In genomic region chr11:69918118-69918517, GRCm38 (mm10) we compare ENCODE assay signal across 20 mouse cellular contexts. TPM values are rescaled to one million over a fixed set of nuclear protein-coding genes. Genes with fewer than 3 reads are reported as not detected.
DNase-seq lines count a peak whose midpoint lies in the region; ATAC-seq and TF ChIP-seq lines count a peak whose summit lies in the region.
"Had no signal": no experiment of that assay in that cellular context is flagged by ENCODE, and none has a peak within 500 bp of the region (broad histone marks: within the 10 kb centered on the region; RNA-seq: fewer than 3 reads in every experiment).

No protein-coding gene starts in this region.

- no peak overlapping the region for H3K27ac ChIP-seq in hindbrain, embryonic 10.5 days
- H3K27ac ChIP-seq in hindbrain, embryonic 14.5 days: no peak overlapping the region
- no peak overlapping the region for H3K27ac ChIP-seq in embryonic facial prominence, embryonic 10.5 days (replicated peaks)
- H3K27ac ChIP-seq in liver, embryonic 16.5 days (ENCODE audit: low read length): peak overlapping the region; percentile 99
- no peak overlapping the region for H3K27ac ChIP-seq in layer of hippocampus, adult 2 months
- H3K27ac ChIP-seq: forebrain, embryonic 15.5 days; kidney, embryonic 15.5 days had no signal

- peaks cover 56% of the 10 kb centered on the region for H3K36me3 ChIP-seq in hindbrain, embryonic 10.5 days
- peaks cover 50% of the 10 kb centered on the region for H3K36me3 ChIP-seq in hindbrain, embryonic 14.5 days (replicated peaks; ENCODE audit: control insufficient read depth, insufficient read depth)
- H3K36me3 ChIP-seq in G1E (replicated peaks): peaks cover 71% of the 10 kb centered on the region
- H3K36me3 ChIP-seq in embryonic facial prominence, embryonic 10.5 days (replicated peaks): peaks cover 56% of the 10 kb centered on the region
- H3K36me3 ChIP-seq in liver, embryonic 16.5 days (ENCODE audit: control insufficient read depth, insufficient read depth): peaks cover 38% of the 10 kb centered on the region

- 89% methylated on average over 5 of the region's 5 CpGs for WGBS in hindbrain, embryonic 10.5 days
- 87% methylated on average over 5 of the region's 5 CpGs for WGBS in hindbrain, embryonic 14.5 days
- WGBS in embryonic facial prominence, embryonic 10.5 days: 86% methylated on average over 5 of the region's 5 CpGs
- 63% methylated on average over 5 of the region's 5 CpGs for WGBS in liver, embryonic 16.5 days (ENCODE audit: insufficient replicate concordance)

- no peak for DNase-seq in hindbrain, embryonic 10.5 days (ENCODE audit: low spot score)
- DNase-seq in hindbrain, embryonic 14.5 days (ENCODE audit: low spot score): no peak
- no peak for DNase-seq in G1E (ENCODE audit: low spot score)
- no peak for DNase-seq in embryonic facial prominence, embryonic 10.5 days (ENCODE audit: low spot score)
- no peak for DNase-seq in left cerebral cortex, postnatal 4 days
- no peak for DNase-seq in layer of hippocampus, adult 2 months (ENCODE audit: low spot score in 2 of 2)
- DNase-seq: adrenal gland, postnatal 25 days; cerebellum, adult 11-12 months; cerebellum, postnatal 36 days; heart, postnatal 36 days; lung, adult 18-20 months; lung, postnatal 14 days; right cerebral cortex, adult 18-20 months; thymus, postnatal 25 days had no signal

- H3K9me3 ChIP-seq in hindbrain, embryonic 10.5 days: no peaks in the 10 kb centered on the region
- H3K9me3 ChIP-seq in hindbrain, embryonic 14.5 days (ENCODE audit: control insufficient read depth, low read length): no peaks in the 10 kb centered on the region
- H3K9me3 ChIP-seq in G1E (replicated peaks): no peaks in the 10 kb centered on the region
- no peaks in the 10 kb centered on the region for H3K9me3 ChIP-seq in embryonic facial prominence, embryonic 10.5 days
- no peaks in the 10 kb centered on the region for H3K9me3 ChIP-seq in liver, embryonic 16.5 days (replicated peaks; ENCODE audit: control insufficient read depth, low read length)
- H3K9me3 ChIP-seq: forebrain, embryonic 15.5 days; kidney, embryonic 15.5 days had no signal

- H3K4me1 ChIP-seq in hindbrain, embryonic 10.5 days (replicated peaks): peaks cover 67% of the 10 kb centered on the region
- H3K4me1 ChIP-seq in hindbrain, embryonic 14.5 days (replicated peaks; ENCODE audit: control insufficient read depth, insufficient read depth, low read length): peaks cover 40% of the 10 kb centered on the region
- peaks cover 66% of the 10 kb centered on the region for H3K4me1 ChIP-seq in G1E (ENCODE audit: insufficient read depth, low read depth, low read length)
- peaks cover 69% of the 10 kb centered on the region for H3K4me1 ChIP-seq in embryonic facial prominence, embryonic 10.5 days
- H3K4me1 ChIP-seq in liver, embryonic 16.5 days (ENCODE audit: control insufficient read depth, low read depth, low read length): peaks cover 60% of the 10 kb centered on the region

- TF ChIP-seq CTCF in G1E (IDR thresholded peaks at IDR 0.05; ENCODE audit: low read depth, low read length): no peak
- no peak for TF ChIP-seq CTCF in layer of hippocampus, adult 2 months (conservative IDR thresholded peaks at IDR 0.05)

- no peaks in the 10 kb centered on the region for H3K27me3 ChIP-seq in hindbrain, embryonic 10.5 days (ENCODE audit: insufficient read depth, poor library complexity, severe bottlenecking)
- no peaks in the 10 kb centered on the region for H3K27me3 ChIP-seq in hindbrain, embryonic 14.5 days (ENCODE audit: control insufficient read depth, insufficient read depth, low read length)
- no peaks in the 10 kb centered on the region for H3K27me3 ChIP-seq in G1E (ENCODE audit: insufficient read depth, low read length)
- H3K27me3 ChIP-seq in embryonic facial prominence, embryonic 10.5 days (replicated peaks; ENCODE audit: low read depth, poor library complexity, severe bottlenecking): no peaks in the 10 kb centered on the region
- H3K27me3 ChIP-seq in liver, embryonic 16.5 days (ENCODE audit: control insufficient read depth, insufficient read depth, low read depth, low read length): no peaks in the 10 kb centered on the region
- H3K27me3 ChIP-seq: forebrain, embryonic 15.5 days; kidney, embryonic 15.5 days had no signal

- intact Hi-C loops in left cerebral cortex, postnatal 4 days (cut with DNase I): no loop called here

- H3K4me2 ChIP-seq in hindbrain, embryonic 14.5 days (replicated peaks): no peak overlapping the region
- peak overlapping the region; percentile 90 for H3K4me2 ChIP-seq in liver, embryonic 16.5 days (ENCODE audit: low read depth, low read length)
- H3K4me2 ChIP-seq: forebrain, embryonic 15.5 days had no signal

- H3K9ac ChIP-seq in hindbrain, embryonic 14.5 days: no peak overlapping the region
- H3K9ac ChIP-seq in liver, embryonic 16.5 days (ENCODE audit: low read depth, low read length): peak overlapping the region; percentile 24; the same call in 1 of the 2 replicates
- H3K9ac ChIP-seq: forebrain, embryonic 15.5 days had no signal

- H3K4me3 ChIP-seq in hindbrain, embryonic 10.5 days: 0 out of 2 replicates have a peak overlapping the region, but pooled peaks have one; percentile 7
- H3K4me3 ChIP-seq in hindbrain, embryonic 14.5 days (replicated peaks; ENCODE audit: low read length): no peak overlapping the region
- H3K4me3 ChIP-seq in G1E (ENCODE audit: low read depth, low read length): peak overlapping the region; percentile 96; the same call in 1 of the 2 replicates
- H3K4me3 ChIP-seq in embryonic facial prominence, embryonic 10.5 days: 0 out of 2 replicates have a peak overlapping the region, but pooled peaks have one; percentile 99
- H3K4me3 ChIP-seq in liver, embryonic 16.5 days (ENCODE audit: low read depth, low read length): peak overlapping the region; percentile 1; the same call in 1 of the 2 replicates
- no peak overlapping the region for H3K4me3 ChIP-seq in layer of hippocampus, adult 2 months
- H3K4me3 ChIP-seq: forebrain, embryonic 15.5 days had no signal

- ATAC-seq in hindbrain, embryonic 14.5 days (ENCODE audit: low FRiP score): no peak
- no peak for ATAC-seq in G1E (ENCODE audit: extremely low read depth, insufficient number of reproducible peaks, low FRiP score, poor library complexity, severe bottlenecking)
- no peak for ATAC-seq in liver, embryonic 16.5 days (ENCODE audit: low read depth)
- ATAC-seq: forebrain, embryonic 15.5 days; hindbrain, embryonic 16.5 days; intestine, embryonic 16.5 days had no signal

RNA-seq across cellular contexts. Expression of gene Eif5a, which starts 3.6 kb away (rescaled TPM):
- 2,350 and 2,667 TPM in 2 replicates for polyA plus RNA-seq in hindbrain, embryonic 10.5 days (2016; fragmentation: Nextera tagmentation; extraction: Ambion mirVana)
- 1,061 and 1,077 TPM in 2 replicates for polyA plus RNA-seq in hindbrain, embryonic 14.5 days (2014; fragmentation: Nextera tagmentation; extraction: Ambion mirVana)
- 1,285 and 1,536 TPM in 2 replicates for total RNA-seq in G1E (2014; fragmentation: Nextera tagmentation)
- 763 and 764 TPM in 2 replicates for total RNA-seq in G1E (2017)
- 2,879 and 2,909 TPM in 2 replicates for polyA plus RNA-seq in G1E (2012)
- 2,818 and 3,035 TPM in 2 replicates for polyA plus RNA-seq in embryonic facial prominence, embryonic 10.5 days (2016; fragmentation: Nextera tagmentation; extraction: Ambion mirVana)
- polyA plus RNA-seq in liver, embryonic 16.5 days (2015; fragmentation: Nextera tagmentation; extraction: Ambion mirVana): 1,065 and 1,134 TPM in 2 replicates
- 100 to 1,000 TPM; 539 to 555 TPM for total RNA-seq in left cerebral cortex, postnatal 4 days (2021)
- total RNA-seq in layer of hippocampus, adult 2 months (2021): 100 to 1,000 TPM; 413 to 441 TPM

RNA-seq across cellular contexts. Expression of gene Gps2, which starts 4.4 kb away (rescaled TPM):
- polyA plus RNA-seq in hindbrain, embryonic 10.5 days (2016; fragmentation: Nextera tagmentation; extraction: Ambion mirVana): 96.8 and 105 TPM in 2 replicates
- polyA plus RNA-seq in hindbrain, embryonic 14.5 days (2014; fragmentation: Nextera tagmentation; extraction: Ambion mirVana): 50.4 and 56.5 TPM in 2 replicates
- 305 and 344 TPM in 2 replicates for total RNA-seq in G1E (2014; fragmentation: Nextera tagmentation)
- 44.9 and 45.8 TPM in 2 replicates for total RNA-seq in G1E (2017)
- polyA plus RNA-seq in G1E (2012): 203 and 216 TPM in 2 replicates
- polyA plus RNA-seq in embryonic facial prominence, embryonic 10.5 days (2016; fragmentation: Nextera tagmentation; extraction: Ambion mirVana): 87.6 and 89.1 TPM in 2 replicates
- polyA plus RNA-seq in liver, embryonic 16.5 days (2015; fragmentation: Nextera tagmentation; extraction: Ambion mirVana): 81.1 and 83.1 TPM in 2 replicates
- 10 to 100 TPM; 37.8 to 38.3 TPM for total RNA-seq in left cerebral cortex, postnatal 4 days (2021)
- 10 to 100 TPM; 35.6 to 41.5 TPM for total RNA-seq in layer of hippocampus, adult 2 months (2021)

RNA-seq across cellular contexts. Expression of gene Neurl4, which starts 17.2 kb away (rescaled TPM):
- 12.5 and 13.4 TPM in 2 replicates for polyA plus RNA-seq in hindbrain, embryonic 10.5 days (2016; fragmentation: Nextera tagmentation; extraction: Ambion mirVana)
- 25.6 and 28.1 TPM in 2 replicates for polyA plus RNA-seq in hindbrain, embryonic 14.5 days (2014; fragmentation: Nextera tagmentation; extraction: Ambion mirVana)
- total RNA-seq in G1E (2014; fragmentation: Nextera tagmentation) (25.7 and 39.6 TPM in 2 replicates), G1E (2017) (27.2 and 30.2 TPM in 2 replicates)
- polyA plus RNA-seq in G1E (2012): 87.0 and 110 TPM in 2 replicates
- 10.9 and 11.1 TPM in 2 replicates for polyA plus RNA-seq in embryonic facial prominence, embryonic 10.5 days (2016; fragmentation: Nextera tagmentation; extraction: Ambion mirVana)
- polyA plus RNA-seq in liver, embryonic 16.5 days (2015; fragmentation: Nextera tagmentation; extraction: Ambion mirVana): 2.2 and 2.6 TPM in 2 replicates
- 100 to 1,000 TPM; 157 to 165 TPM for total RNA-seq in left cerebral cortex, postnatal 4 days (2021)
- total RNA-seq in layer of hippocampus, adult 2 months (2021): 100 to 1,000 TPM; 122 to 125 TPM

RNA-seq across cellular contexts. Expression of gene 2810408A11Rik, which starts 17.3 kb away (rescaled TPM):
- polyA plus RNA-seq in hindbrain, embryonic 10.5 days (2016; fragmentation: Nextera tagmentation; extraction: Ambion mirVana): 11.4 and 15.2 TPM in 2 replicates
- polyA plus RNA-seq in hindbrain, embryonic 14.5 days (2014; fragmentation: Nextera tagmentation; extraction: Ambion mirVana): 5.4 and 7.6 TPM in 2 replicates
- total RNA-seq in G1E (2014; fragmentation: Nextera tagmentation) (6.6 and 7.2 TPM in 2 replicates), G1E (2017) (1.7 and 4.4 TPM in 2 replicates)
- polyA plus RNA-seq in G1E (2012): 0.62 and 1.2 TPM in 2 replicates
- polyA plus RNA-seq in embryonic facial prominence, embryonic 10.5 days (2016; fragmentation: Nextera tagmentation; extraction: Ambion mirVana): 14.7 and 14.8 TPM in 2 replicates
- polyA plus RNA-seq in liver, embryonic 16.5 days (2015; fragmentation: Nextera tagmentation; extraction: Ambion mirVana): 0.46 and 0.76 TPM in 2 replicates
- total RNA-seq in left cerebral cortex, postnatal 4 days (2021): 10 to 100 TPM in 1 of 2 experiments, 1 to 10 TPM in 1; 8.3 to 10.7 TPM
- total RNA-seq in layer of hippocampus, adult 2 months (2021): 1 to 10 TPM in 1 of 2 experiments, under 1 TPM in 1; 0.64 to 1.0 TPM

RNA-seq across cellular contexts. Expression of gene Ybx2, which starts 17.5 kb away (rescaled TPM):
- 2.8 and 2.9 TPM in 2 replicates for polyA plus RNA-seq in hindbrain, embryonic 10.5 days (2016; fragmentation: Nextera tagmentation; extraction: Ambion mirVana)
- polyA plus RNA-seq in hindbrain, embryonic 14.5 days (2014; fragmentation: Nextera tagmentation; extraction: Ambion mirVana): 7.1 and 7.3 TPM in 2 replicates
- total RNA-seq in G1E (2014; fragmentation: Nextera tagmentation): 1.4 and 1.6 TPM in 2 replicates
- 0.23 TPM in 1 of 2 replicates, not detected in the other for total RNA-seq in G1E (2017)
- polyA plus RNA-seq in G1E (2012): 0.04 TPM in 1 of 2 replicates, not detected in the other
- polyA plus RNA-seq in embryonic facial prominence, embryonic 10.5 days (2016; fragmentation: Nextera tagmentation; extraction: Ambion mirVana): 5.1 and 5.8 TPM in 2 replicates
- 0.18 TPM in 1 of 2 replicates, not detected in the other for polyA plus RNA-seq in liver, embryonic 16.5 days (2015; fragmentation: Nextera tagmentation; extraction: Ambion mirVana)
- total RNA-seq in left cerebral cortex, postnatal 4 days (2021): 10 to 100 TPM; 16.1 to 23.5 TPM
- 10 to 100 TPM; 12.4 to 14.5 TPM for total RNA-seq in layer of hippocampus, adult 2 months (2021)
- total RNA-seq: megakaryocyte-erythroid progenitor cell, adult 5-6 weeks had no signal

Comparison
In these comparisons a context has a peak if more than half of its experiments do, and no peak if none do; other contexts are left out.
1. H3K4me3 ChIP-seq: peak in hindbrain, embryonic 10.5 days (single experiment), G1E (single experiment), embryonic facial prominence, embryonic 10.5 days (single experiment) and liver, embryonic 16.5 days (single experiment); none in hindbrain, embryonic 14.5 days (single experiment) and layer of hippocampus, adult 2 months (single experiment).